Mouse (Mus musculus) hindbrain, embryonic 16.5 days (tissue): Measurements from ENCODE around the gene Rbfox2. TPM values are rescaled to one million over a fixed set of nuclear protein-coding genes. Genes with fewer than 3 reads are reported as not detected.

ENCODE experiments used
- ATAC-seq: fragments of 200-750 bp; cut with Nextera tagmentation; 2 replicates; pipeline ENCODE4 v1.8.0; 2017; ENCODE audit warnings: moderate TSS enrichment, moderate library complexity
- H3K27ac ChIP-seq: fragments of 300-500 bp; sonication (generic); 2 replicates; pipeline ENCODE4 v1.5.1; 2014; ENCODE audit warnings: low read depth, mild to moderate bottlenecking, control low read depth, low read length, moderate library complexity
- H3K27me3 ChIP-seq: fragments of 300-500 bp; sonication (generic); replicated peaks from 2 replicates; pipeline ENCODE4 v1.6.1; 2014; ENCODE audit warnings: low read length; ENCODE audit not compliant: control insufficient read depth, insufficient read depth
- H3K36me3 ChIP-seq: fragments of 300-500 bp; sonication (generic); 2 replicates; pipeline ENCODE4 v1.6.1; 2014; ENCODE audit warnings: mild to moderate bottlenecking, low read length, moderate library complexity, mixed read lengths; ENCODE audit not compliant: control insufficient read depth, insufficient read depth
- H3K4me1 ChIP-seq: fragments of 300-500 bp; sonication (generic); 2 replicates; pipeline ENCODE4 v1.6.1; 2014; ENCODE audit warnings: low read depth, low read length; ENCODE audit not compliant: control insufficient read depth, insufficient read depth
- H3K4me2 ChIP-seq: fragments of 300-500 bp; sonication (generic); 2 replicates; pipeline ENCODE4 v1.6.1; 2014; ENCODE audit warnings: mild to moderate bottlenecking, low read length, control low read depth, moderate library complexity
- H3K4me3 ChIP-seq: fragments of 300-500 bp; sonication (generic); 2 replicates; pipeline ENCODE4 v1.5.1; 2014; ENCODE audit warnings: mild to moderate bottlenecking, low read length, control low read depth, moderate library complexity
- H3K9ac ChIP-seq: fragments of 300-500 bp; sonication (generic); 2 replicates; pipeline ENCODE4 v1.6.1; 2014; ENCODE audit warnings: low read depth, mild to moderate bottlenecking, control low read depth, low read length, moderate library complexity
- H3K9me3 ChIP-seq: fragments of 300-500 bp; sonication (generic); 2 replicates; pipeline ENCODE4 v1.6.1; 2014; ENCODE audit warnings: mild to moderate bottlenecking, low read length, moderate library complexity; ENCODE audit not compliant: control insufficient read depth
- WGBS: fragments of 180-500 bp; shearing (Covaris S2); extraction: QIAGEN DNeasy Blood & Tissue Kit; methylation state at CpG from one replicate; pipeline ENCODE4 v1.1.7; 2014; 5-methylcytosine and 5-hydroxymethylcytosine counted together
- polyA plus RNA-seq: library from polyadenylated mRNA; unstranded; fragments of >200 nt; fragmentation: Nextera tagmentation; extraction: Ambion mirVana; gene quantifications from 2 replicates; pipeline ENCODE4 v1.2.1, GENCODE M21; 2015

Gene Rbfox2
- polyA plus RNA-seq, 1 experiment from 2014 or later = 122 TPM

DNA sequence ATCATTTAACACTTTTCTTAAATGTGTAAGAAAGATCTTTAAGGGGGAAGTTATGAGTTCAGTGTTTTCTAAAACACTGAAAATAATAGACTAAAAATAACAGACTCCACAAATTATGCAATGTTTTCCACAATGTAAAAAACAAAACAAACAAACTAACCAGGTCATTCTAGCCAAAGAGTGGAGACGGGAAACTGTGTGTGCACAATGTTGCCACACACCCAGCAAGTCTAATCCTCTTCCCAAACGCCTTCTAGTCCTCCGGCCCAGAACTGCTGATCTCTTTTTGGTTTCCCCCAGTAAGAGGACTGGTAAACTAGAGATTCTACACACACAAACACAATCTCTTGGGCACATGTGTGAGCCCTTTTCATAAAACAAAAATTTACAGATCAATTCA lies 55.1 kb downstream of the Rbfox2 start:
- peaks cover 13% of the 10 kb centered on the region for H3K4me1 ChIP-seq
- H3K27ac ChIP-seq = no peak overlapping the region

GRCm38 (mm10) chr15:77250806-77251205 lies 56.0 kb downstream of the Rbfox2 start:
- no peak overlapping the region for H3K4me3 ChIP-seq
- no peak for ATAC-seq
- H3K36me3 ChIP-seq = no peaks in the 10 kb centered on the region
- H3K27me3 ChIP-seq = no peaks in the 10 kb centered on the region
- no peaks in the 10 kb centered on the region for H3K9me3 ChIP-seq
- 86% methylated on average over 2 of the region's 2 CpGs for WGBS
- H3K9ac ChIP-seq = no peak overlapping the region
- H3K27ac ChIP-seq = no peak overlapping the region
- no peak overlapping the region for H3K4me2 ChIP-seq
- H3K4me1 ChIP-seq = peaks cover 22% of the 10 kb centered on the region

More for the DNA sequence above, 55.1 kb downstream of the Rbfox2 start:
- no peaks in the 10 kb centered on the region for H3K9me3 ChIP-seq
- no peak overlapping the region for H3K4me3 ChIP-seq
- WGBS = 80% methylated on average over 3 of the region's 3 CpGs
- H3K4me2 ChIP-seq = no peak overlapping the region
- ATAC-seq = no peak
- no peaks in the 10 kb centered on the region for H3K36me3 ChIP-seq
- no peaks in the 10 kb centered on the region for H3K27me3 ChIP-seq
- no peak overlapping the region for H3K9ac ChIP-seq

GRCm38 (mm10) chr15:77249421-77249820 lies 57.4 kb downstream of the Rbfox2 start:
- no peaks in the 10 kb centered on the region for H3K36me3 ChIP-seq
- no peaks in the 10 kb centered on the region for H3K9me3 ChIP-seq
- no peak overlapping the region for H3K4me3 ChIP-seq
- H3K27me3 ChIP-seq = no peaks in the 10 kb centered on the region
- ATAC-seq = no peak
- H3K4me1 ChIP-seq = peaks cover 23% of the 10 kb centered on the region
- 89% methylated on average over 5 of the region's 5 CpGs for WGBS
- H3K9ac ChIP-seq = no peak overlapping the region
- no peak overlapping the region for H3K4me2 ChIP-seq
- no peak overlapping the region for H3K27ac ChIP-seq

DNA sequence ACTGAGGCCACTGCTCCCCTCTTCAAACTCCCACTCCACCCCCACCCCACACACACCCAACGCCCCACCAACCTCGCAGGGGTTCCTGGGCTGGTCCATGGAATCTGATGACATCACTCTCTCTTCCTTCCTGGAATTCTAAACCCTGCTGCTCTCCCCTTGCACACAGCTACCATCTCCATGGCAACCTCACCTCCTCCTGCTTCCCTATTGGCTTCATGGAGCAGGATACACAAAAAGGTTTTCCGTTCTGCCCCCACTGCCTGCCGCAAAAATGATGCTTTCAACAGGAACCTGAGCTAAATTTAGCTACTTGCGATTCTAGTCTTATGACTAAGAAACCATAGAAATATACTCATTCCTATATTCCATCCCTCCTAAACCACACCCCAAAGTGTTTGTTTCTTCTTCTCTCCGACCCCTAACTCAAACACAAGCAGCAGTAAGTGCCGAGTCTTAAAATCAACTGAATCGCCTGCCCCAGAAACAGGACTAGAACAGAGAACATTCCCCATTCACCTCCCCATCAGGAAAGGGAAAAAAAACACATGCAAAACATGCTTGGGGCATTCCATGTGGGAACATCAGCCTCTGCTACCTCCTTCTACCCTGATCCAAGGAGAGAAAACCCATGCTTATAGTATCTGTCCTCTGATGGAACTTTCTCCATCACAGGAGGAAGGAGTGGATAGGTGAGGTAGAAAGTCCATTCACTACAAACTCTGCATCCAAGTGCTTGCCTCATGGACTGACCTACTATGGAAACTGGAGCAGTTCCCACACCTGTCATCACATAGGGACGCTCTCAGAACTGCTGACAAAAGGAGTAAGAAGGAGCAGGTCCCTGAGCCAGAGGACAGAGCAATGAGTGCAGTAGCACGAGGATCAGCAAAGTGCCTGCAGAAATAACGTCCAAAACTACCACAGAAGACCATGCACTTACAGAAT lies 61.1 kb downstream of the Rbfox2 start:
- Histone ChIP-seq H3K4me1 (peaks cover 27% of the 10 kb centered on the region), H3K36me3 (no peaks in the 10 kb centered on the region), H3K27me3 (no peaks in the 10 kb centered on the region), H3K4me3 (peak overlapping the region; percentile 43), H3K27ac (peak overlapping the region; percentile 71), H3K9ac (peak overlapping the region; percentile 58), H3K4me2 (peak overlapping the region; percentile 48), H3K9me3 (no peaks in the 10 kb centered on the region)
- peak; percentile 95 for ATAC-seq
- WGBS = 7% methylated on average over 11 of the region's 11 CpGs

DNA sequence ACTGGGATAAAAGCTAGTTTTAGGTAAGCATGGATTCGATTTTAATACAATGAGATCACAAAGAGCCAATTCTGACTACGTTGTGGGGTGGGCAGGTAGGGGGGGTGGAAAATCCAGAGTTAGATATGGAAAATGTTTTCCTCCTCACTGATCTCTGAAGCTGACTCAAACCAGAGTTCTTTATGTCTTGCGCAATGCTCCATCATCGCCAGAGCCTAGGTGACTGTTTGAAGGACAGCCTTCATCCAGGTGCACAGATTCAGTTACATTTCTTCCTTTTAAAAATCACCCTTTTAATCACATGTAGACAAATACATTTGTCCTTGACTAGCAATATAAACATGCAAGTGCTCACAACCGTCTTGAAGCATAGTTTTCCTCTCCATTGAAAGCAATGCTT lies 62.2 kb downstream of the Rbfox2 start:
- no peaks in the 10 kb centered on the region for H3K36me3 ChIP-seq
- peak overlapping the region; percentile 59 for H3K9ac ChIP-seq
- H3K9me3 ChIP-seq = no peaks in the 10 kb centered on the region
- WGBS = 62% methylated on average over 5 of the region's 5 CpGs
- peak overlapping the region; percentile 48 for H3K4me2 ChIP-seq
- peaks cover 25% of the 10 kb centered on the region for H3K4me1 ChIP-seq
- ATAC-seq = no peak
- H3K27ac ChIP-seq = peak overlapping the region; percentile 2
- no peaks in the 10 kb centered on the region for H3K27me3 ChIP-seq
- peak overlapping the region; percentile 43 for H3K4me3 ChIP-seq

- no peak for ATAC-seq
- H3K4me1 ChIP-seq = peaks cover 25% of the 10 kb centered on the region
- peak overlapping the region; percentile 2 for H3K27ac ChIP-seq
- H3K4me3 ChIP-seq = peak overlapping the region; percentile 43
- WGBS = 79% methylated on average over 5 of the region's 5 CpGs
- H3K36me3 ChIP-seq = no peaks in the 10 kb centered on the region
- peak overlapping the region; percentile 59 for H3K9ac ChIP-seq
- no peaks in the 10 kb centered on the region for H3K27me3 ChIP-seq
- H3K4me2 ChIP-seq = peak overlapping the region; percentile 48
- no peaks in the 10 kb centered on the region for H3K9me3 ChIP-seq
These were observed 62.8 kb downstream of the Rbfox2 start for GRCm38 (mm10) chr15:77243876-77244560.

GRCm38 (mm10) chr15:77240607-77241006 lies 66.2 kb downstream of the Rbfox2 start:
- 86% methylated on average over 4 of the region's 4 CpGs for WGBS
- ATAC-seq = no peak
- no peak overlapping the region for H3K9ac ChIP-seq
- H3K27me3 ChIP-seq = no peaks in the 10 kb centered on the region
- H3K9me3 ChIP-seq = no peaks in the 10 kb centered on the region
- H3K36me3 ChIP-seq = no peaks in the 10 kb centered on the region
- H3K27ac ChIP-seq = no peak overlapping the region
- peaks cover 13% of the 10 kb centered on the region for H3K4me1 ChIP-seq
- no peak overlapping the region for H3K4me3 ChIP-seq
- H3K4me2 ChIP-seq = no peak overlapping the region

DNA sequence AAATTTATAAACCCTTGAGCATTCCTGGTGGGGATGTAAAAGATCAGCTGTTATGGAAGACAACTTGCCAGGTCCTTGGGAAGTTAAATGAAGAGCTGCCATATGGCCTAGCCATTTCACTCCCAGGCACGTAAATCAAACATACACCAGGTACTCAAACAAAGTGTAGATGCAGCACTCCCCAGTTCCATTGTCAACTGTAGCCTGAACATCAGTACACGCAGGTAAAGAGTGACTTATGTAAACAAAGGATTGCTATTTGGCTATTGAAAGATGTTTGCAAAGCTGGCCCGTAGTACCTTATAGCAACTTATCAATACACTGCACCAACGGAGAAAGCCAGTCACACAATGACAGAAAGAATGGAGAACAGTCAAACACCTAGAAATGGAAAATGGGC lies 67.2 kb downstream of the Rbfox2 start:
- no peak overlapping the region for H3K4me3 ChIP-seq
- no peak overlapping the region for H3K9ac ChIP-seq
- H3K4me2 ChIP-seq = no peak overlapping the region
- H3K36me3 ChIP-seq = no peaks in the 10 kb centered on the region
- WGBS = 84% methylated on average over 4 of the region's 4 CpGs
- no peak for ATAC-seq
- H3K9me3 ChIP-seq = no peaks in the 10 kb centered on the region
- no peaks in the 10 kb centered on the region for H3K27me3 ChIP-seq
- peaks cover 11% of the 10 kb centered on the region for H3K4me1 ChIP-seq
- H3K27ac ChIP-seq = no peak overlapping the region

DNA sequence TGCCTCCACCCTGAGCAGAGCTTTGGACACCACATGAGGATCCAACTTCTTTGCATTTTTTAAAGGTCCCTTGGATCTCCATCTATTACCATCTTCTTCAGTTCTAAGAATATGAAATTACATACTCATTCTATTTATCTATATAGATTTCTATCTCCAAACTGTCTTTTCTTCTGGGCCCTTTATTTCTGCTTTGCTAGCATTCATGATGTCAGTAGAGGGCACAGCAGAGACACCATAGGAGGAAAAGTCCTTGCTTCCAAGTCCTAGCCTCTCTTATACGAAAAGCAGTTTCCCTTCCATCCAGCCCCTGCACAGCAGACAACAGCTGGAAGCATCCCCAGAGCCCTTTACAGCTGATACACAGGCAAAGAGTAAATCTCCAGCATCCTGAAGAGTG lies 69.1 kb downstream of the Rbfox2 start:
- 43% methylated on average over 1 of the region's 1 CpGs for whole genome bisulfite sequencing
- no peaks in the 10 kb centered on the region for H3K27me3 ChIP-seq
- no peaks in the 10 kb centered on the region; the same call in 1 of the 2 replicates for H3K4me1 ChIP-seq
- no peak overlapping the region for H3K4me2 ChIP-seq
- H3K4me3 ChIP-seq = no peak overlapping the region
- no peaks in the 10 kb centered on the region for H3K36me3 ChIP-seq
- no peak overlapping the region for H3K9ac ChIP-seq
- no peaks in the 10 kb centered on the region for H3K9me3 ChIP-seq
- no peak overlapping the region for H3K27ac ChIP-seq
- no peak for ATAC-seq
